Mouse (Mus musculus) cerebellum, adult 2 months (tissue): Measurements from ENCODE around the gene Rab33a.

Experiments used
- CTCF ChIP-seq: fragments of 200-500 bp; IDR thresholded peaks from 2 replicates; pipeline ENCODE4 v1.5.1; 2011; ENCODE audit warnings: low read depth, mild to moderate bottlenecking, control low read depth, low read length, moderate library complexity, borderline replicate concordance; ENCODE audit not compliant: insufficient read depth
- POLR2A ChIP-seq: fragments of 200-500 bp; IDR thresholded peaks from 2 replicates; pipeline ENCODE4 v1.6.1; 2011; ENCODE audit warnings: low read length, control low read depth, borderline replicate concordance; ENCODE audit not compliant: insufficient read depth

DNA sequence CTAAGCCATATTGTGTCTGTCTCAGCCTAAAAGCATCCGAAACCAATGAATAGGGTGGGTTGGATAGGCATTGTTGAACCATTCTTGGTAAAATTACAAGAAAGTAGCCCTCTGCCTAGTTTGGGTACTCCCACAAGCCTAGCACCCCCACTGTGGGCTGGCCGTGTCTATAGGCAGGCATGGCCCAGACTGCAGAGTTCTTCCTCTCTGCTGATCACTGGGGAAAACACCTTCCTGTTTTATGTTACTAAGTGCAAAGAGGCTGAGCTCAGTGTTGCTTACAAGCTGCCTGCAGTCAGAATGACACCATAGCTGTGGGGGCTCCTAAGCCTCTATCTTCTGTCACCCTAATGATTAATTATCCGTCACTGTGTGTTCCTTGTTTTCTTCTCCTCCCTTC is 4.4 kb downstream of the Rab33a start:
- TF ChIP-seq CTCF (no peak), POLR2A (no peak)
